Mouse (Mus musculus): ENCODE results near the gene Dhx35. TPM values are rescaled to one million over a fixed set of nuclear protein-coding genes. Genes with fewer than 3 reads are reported as not detected.
A peak's percentile ranks its signal among the peaks of the same experiment; 100 is the strongest.

The Dhx35 gene
- polyA plus RNA-seq, 1 experiment from 2014 or later, result 19.2 TPM

DNA sequence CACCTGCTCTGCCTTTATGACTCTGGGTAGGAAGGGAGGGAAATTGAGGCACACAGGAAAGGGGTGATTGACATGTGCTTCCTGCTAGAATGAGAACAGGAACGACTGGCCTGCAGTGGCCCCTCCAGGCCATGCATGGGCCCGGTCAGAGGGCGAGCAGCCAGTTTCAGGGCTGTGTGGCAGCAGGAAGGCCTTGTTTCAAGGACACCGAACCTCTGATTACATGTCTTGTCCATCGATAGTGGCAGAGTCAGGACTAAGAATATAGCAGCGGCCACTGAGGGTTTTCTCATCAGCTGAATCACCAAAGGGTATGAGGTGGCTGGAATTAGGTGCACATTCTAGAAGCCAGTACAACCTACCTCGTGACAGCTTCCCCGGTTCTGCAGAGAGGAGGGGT lies 19.7 kb upstream of the Dhx35 start:
- H3K4me1 ChIP-seq, result peaks cover 45% of the 10 kb centered on the region
- DNase-seq (ENCODE audit: extremely low spot score, low spot score), result no peak
- 85% methylated on average over 8 of the region's 8 CpGs for WGBS
- H3K27ac ChIP-seq, result no peak overlapping the region
- H3K4me3 ChIP-seq, result no peak overlapping the region
- no peaks in the 10 kb centered on the region for H3K27me3 ChIP-seq (ENCODE audit: poor library complexity, severe bottlenecking)
- H3K9me3 ChIP-seq, result no peaks in the 10 kb centered on the region
- peaks cover 91% of the 10 kb centered on the region for H3K36me3 ChIP-seq (replicated peaks)

DNA sequence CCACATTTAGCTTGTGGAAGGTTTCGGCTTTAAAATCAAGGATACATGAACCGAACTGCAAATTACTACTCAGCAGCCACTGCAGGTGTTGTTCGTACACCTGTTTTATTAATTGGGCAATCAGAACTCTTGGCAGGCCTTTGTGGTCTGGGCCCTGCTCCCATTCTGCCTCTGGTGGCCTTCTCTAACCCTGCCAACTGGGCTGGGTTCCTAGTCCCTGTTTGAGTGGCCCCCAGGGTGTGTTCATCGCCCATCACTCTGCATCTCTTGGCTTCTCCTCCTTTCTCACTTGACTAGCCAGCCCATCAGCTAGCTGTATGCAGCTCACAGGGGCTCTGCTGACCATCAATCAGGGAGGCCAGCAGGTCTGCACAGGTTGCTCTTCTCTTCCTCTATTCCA lies 17.9 kb upstream of the Dhx35 start:
- 96% methylated on average over 4 of the region's 4 CpGs for WGBS
- H3K4me3 ChIP-seq, result no peak overlapping the region
- H3K27me3 ChIP-seq (ENCODE audit: poor library complexity, severe bottlenecking), result no peaks in the 10 kb centered on the region
- H3K36me3 ChIP-seq (replicated peaks), result peaks cover 97% of the 10 kb centered on the region
- no peak for DNase-seq (ENCODE audit: extremely low spot score, low spot score)
- peaks cover 26% of the 10 kb centered on the region for H3K4me1 ChIP-seq
- H3K27ac ChIP-seq, result no peak overlapping the region
- no peaks in the 10 kb centered on the region for H3K9me3 ChIP-seq

DNA sequence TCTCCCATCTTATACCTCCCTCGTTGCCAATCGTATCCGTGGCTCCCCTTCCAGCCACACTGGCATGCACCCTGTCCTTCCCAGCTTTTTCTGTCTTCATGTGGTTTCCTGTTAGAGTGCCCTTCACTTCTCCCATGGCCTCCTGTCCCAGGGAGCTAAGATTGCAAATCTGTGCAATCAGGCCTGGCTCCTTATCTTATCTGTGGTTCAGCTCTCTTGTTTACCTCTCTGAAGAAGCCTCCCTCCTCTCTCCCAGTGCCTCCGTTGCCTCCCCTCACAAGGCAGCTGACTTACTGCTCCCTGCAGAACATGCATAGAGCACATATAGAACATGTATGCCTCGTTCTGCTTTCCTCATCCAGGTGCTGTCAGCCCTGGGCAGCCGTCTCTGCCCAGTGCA lies 17.1 kb upstream of the Dhx35 start:
- H3K4me3 ChIP-seq, result no peak overlapping the region
- DNase-seq (ENCODE audit: extremely low spot score, low spot score), result no peak
- H3K27ac ChIP-seq, result no peak overlapping the region
- H3K9me3 ChIP-seq, result no peaks in the 10 kb centered on the region
- peaks cover 19% of the 10 kb centered on the region for H3K4me1 ChIP-seq
- WGBS, result 83% methylated on average over 6 of the region's 6 CpGs
- peaks cover 97% of the 10 kb centered on the region for H3K36me3 ChIP-seq (replicated peaks)
- no peaks in the 10 kb centered on the region for H3K27me3 ChIP-seq (ENCODE audit: poor library complexity, severe bottlenecking)

DNA sequence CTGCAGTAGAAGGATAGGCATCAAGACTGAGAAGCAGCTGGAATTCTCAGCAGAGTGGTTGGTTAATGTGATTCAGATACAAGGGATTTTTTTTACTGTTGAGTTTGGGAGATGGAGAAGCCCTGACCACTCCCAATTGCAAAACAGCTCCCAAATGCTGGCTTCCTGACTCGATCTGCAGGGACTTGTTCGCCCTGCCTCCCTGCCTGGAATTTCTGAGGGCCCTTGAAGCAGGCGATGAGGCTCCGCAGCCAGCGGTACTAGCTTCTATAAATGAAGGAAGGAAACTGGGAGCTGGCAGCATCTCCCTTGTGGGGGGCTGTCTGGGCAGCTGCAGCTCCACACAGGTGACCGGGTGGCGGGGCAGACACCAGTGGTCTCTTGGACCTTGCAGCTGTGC lies 16.3 kb upstream of the Dhx35 start:
- no peak overlapping the region for H3K4me3 ChIP-seq
- H3K9me3 ChIP-seq, result no peaks in the 10 kb centered on the region
- no peaks in the 10 kb centered on the region for H3K27me3 ChIP-seq (ENCODE audit: poor library complexity, severe bottlenecking)
- no peak overlapping the region for H3K27ac ChIP-seq
- 89% methylated on average over 7 of the region's 7 CpGs for WGBS
- no peak for DNase-seq (ENCODE audit: extremely low spot score, low spot score)
- H3K36me3 ChIP-seq (replicated peaks), result peaks cover 97% of the 10 kb centered on the region
- peaks cover 12% of the 10 kb centered on the region; the same call in 1 of the 2 replicates for H3K4me1 ChIP-seq

DNA sequence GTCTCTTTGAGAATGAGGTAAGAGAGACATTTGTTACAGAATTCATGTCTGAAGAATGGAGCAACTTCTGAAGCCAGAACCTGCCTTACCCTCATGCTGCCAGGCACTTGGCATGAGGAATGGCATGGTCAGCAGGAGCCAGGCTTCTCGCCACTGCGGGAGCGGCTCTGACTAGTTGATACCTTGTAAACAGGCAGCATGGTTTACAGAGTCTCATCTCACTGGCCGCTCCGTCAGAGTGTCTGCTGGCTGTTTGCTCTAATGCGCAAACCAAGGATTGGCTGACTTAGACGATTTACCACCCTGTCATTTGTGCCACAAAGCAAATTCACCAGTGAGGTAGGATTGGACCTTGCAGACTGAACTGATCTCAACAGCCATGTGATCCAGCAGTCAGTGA lies 13.5 kb upstream of the Dhx35 start:
- Histone ChIP-seq H3K27ac (no peak overlapping the region), H3K9me3 (no peaks in the 10 kb centered on the region), H3K4me1 (peaks cover 7% of the 10 kb centered on the region; the same call in 1 of the 2 replicates), H3K4me3 (no peak overlapping the region), H3K36me3 (replicated peaks) (peaks cover 99% of the 10 kb centered on the region), H3K27me3 (ENCODE audit: poor library complexity, severe bottlenecking) (no peaks in the 10 kb centered on the region)
- DNase-seq (ENCODE audit: extremely low spot score, low spot score), result no peak
- 96% methylated on average over 7 of the region's 7 CpGs for WGBS

DNA sequence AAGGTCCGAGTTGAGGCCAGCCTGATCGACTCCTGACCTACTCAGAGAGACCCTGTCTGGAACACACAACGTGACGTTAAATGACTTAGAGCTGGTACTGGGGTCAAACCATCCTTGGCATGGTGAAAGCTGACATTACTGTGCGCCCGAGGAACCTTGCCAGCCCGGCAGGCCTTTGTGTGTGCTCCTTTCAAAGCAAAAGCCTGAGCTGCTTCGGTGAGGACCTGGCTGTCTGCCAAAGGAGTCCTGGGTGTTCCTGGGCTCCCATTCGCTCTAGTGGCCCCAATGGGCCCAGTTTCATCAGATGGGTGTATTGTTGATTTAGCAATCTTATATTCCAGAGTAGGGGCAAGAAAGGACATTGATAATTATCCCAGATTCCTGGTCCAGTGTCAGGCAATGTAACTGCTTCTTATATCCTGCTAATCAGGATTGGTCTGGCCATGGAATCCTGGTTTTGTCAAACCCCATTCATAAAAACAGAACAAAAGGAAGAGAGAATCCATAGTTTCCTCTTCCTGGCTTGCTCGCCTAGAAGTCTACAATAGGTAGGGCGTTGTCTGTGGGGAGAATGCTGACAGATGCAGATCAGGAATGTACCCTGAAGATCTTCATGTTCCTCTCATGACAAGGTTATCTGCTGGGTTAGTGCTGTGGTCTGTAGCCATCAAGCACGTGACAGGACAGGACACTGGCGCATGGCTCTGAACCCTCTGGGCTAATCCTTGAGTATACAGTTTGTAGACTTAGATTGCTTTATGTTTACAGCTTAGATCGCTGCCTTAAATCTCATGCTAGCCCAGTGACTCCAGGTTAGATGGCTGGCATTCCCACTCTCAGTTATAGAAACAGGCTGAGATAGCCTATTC lies 7.4 kb upstream of the Dhx35 start:
- peaks cover 55% of the 10 kb centered on the region for H3K36me3 ChIP-seq (replicated peaks)

DNA sequence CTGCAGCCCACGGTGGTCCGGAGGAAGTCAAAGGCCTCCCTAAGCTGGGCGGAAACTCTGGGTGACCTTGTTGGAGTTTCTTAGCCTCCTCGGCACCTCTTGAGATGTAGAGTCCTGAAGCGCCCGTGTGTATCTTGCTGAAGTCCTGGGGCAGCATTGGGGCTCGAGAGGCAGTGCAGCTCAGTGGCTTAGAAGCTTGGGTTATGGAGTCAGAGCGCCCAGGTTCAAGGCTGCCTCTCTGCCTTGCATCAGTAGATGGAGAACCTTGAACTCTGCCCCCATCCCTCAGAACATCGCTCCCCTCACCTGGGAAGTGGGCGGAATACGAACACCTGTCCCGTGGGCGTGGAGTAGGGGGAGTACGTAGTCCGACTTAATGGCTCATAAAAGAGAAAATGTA lies 436 bp downstream of the Dhx35 start:
- H3K27ac ChIP-seq, result peak overlapping the region; percentile 91
- 14% methylated on average over 15 of the region's 15 CpGs for WGBS
- H3K36me3 ChIP-seq (replicated peaks), result peaks cover 9% of the 10 kb centered on the region
- peaks cover 26% of the 10 kb centered on the region for H3K4me1 ChIP-seq
- no peak for DNase-seq (ENCODE audit: extremely low spot score, low spot score)
- H3K27me3 ChIP-seq (ENCODE audit: poor library complexity, severe bottlenecking), result no peaks in the 10 kb centered on the region
- H3K4me3 ChIP-seq, result peak overlapping the region; percentile 87
- peaks cover 6% of the 10 kb centered on the region; the same call in 1 of the 2 replicates for H3K9me3 ChIP-seq

More for the DNA sequence above, 7.4 kb upstream of the Dhx35 start:
- Histone ChIP-seq H3K27ac (no peak overlapping the region), H3K9me3 (no peaks in the 10 kb centered on the region), H3K4me1 (peaks cover 8% of the 10 kb centered on the region), H3K4me3 (no peak overlapping the region), H3K27me3 (ENCODE audit: poor library complexity, severe bottlenecking) (no peaks in the 10 kb centered on the region)
- WGBS, result 95% methylated on average over 14 of the region's 14 CpGs
- DNase-seq (ENCODE audit: extremely low spot score, low spot score), result no peak

DNA sequence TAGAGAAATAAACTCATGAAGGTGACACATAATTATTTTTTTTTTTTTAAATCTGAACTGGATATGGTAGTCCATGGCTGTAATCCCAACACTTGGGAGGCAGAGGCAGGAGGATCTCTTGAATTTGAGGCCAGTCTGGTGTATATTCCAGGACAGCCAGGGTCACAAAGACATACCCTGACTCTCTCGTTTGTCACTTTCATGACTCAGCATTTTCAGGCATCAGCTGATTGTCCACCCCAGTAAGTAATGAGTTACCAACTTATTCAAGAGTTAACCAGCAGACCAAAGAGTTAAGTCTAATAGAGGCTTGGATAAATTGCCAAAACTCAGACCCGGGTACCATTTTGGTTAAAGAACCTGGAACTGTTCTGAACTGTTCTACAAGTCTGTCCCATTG lies 1.3 kb downstream of the Dhx35 start:
- peak overlapping the region; percentile 87; the same call in 1 of the 2 replicates for H3K4me3 ChIP-seq
- peaks cover 26% of the 10 kb centered on the region for H3K4me1 ChIP-seq
- peaks cover 17% of the 10 kb centered on the region for H3K36me3 ChIP-seq (replicated peaks)
- H3K27me3 ChIP-seq (ENCODE audit: poor library complexity, severe bottlenecking), result no peaks in the 10 kb centered on the region
- H3K27ac ChIP-seq, result no peak overlapping the region
- H3K9me3 ChIP-seq, result peaks cover 6% of the 10 kb centered on the region; the same call in 1 of the 2 replicates
- WGBS, result 92% methylated on average over 2 of the region's 2 CpGs
- no peak for DNase-seq (ENCODE audit: extremely low spot score, low spot score)

DNA sequence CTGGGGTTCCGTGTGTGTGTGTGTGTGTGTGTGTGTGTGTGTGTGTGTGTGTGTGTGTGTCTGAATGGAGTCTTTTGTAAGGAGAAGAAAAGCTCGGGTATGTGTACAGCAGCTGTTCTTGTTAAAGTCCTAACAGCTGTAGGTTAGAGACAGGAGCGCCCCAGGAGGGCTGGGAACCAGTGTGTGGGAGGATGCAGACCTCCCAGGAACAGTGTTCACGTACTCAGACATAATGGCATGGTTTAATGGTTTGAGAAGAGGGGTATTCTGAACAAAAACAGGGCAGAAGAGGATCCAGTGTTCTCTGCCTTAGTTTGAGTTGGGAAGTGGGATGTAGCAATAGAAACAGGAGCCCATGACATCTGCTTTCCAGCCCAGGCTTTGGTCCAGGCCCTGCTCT lies 4.7 kb downstream of the Dhx35 start:
- H3K4me1 ChIP-seq, result peaks cover 15% of the 10 kb centered on the region
- DNase-seq (ENCODE audit: extremely low spot score, low spot score), result no peak
- H3K36me3 ChIP-seq (replicated peaks), result peaks cover 47% of the 10 kb centered on the region
- H3K4me3 ChIP-seq, result no peak overlapping the region
- peak overlapping the region; percentile 30; the same call in 1 of the 2 replicates for H3K27ac ChIP-seq
- H3K9me3 ChIP-seq, result peaks cover 6% of the 10 kb centered on the region; the same call in 1 of the 2 replicates
- H3K27me3 ChIP-seq (ENCODE audit: poor library complexity, severe bottlenecking), result no peaks in the 10 kb centered on the region
- 79% methylated on average over 4 of the region's 4 CpGs for WGBS

DNA sequence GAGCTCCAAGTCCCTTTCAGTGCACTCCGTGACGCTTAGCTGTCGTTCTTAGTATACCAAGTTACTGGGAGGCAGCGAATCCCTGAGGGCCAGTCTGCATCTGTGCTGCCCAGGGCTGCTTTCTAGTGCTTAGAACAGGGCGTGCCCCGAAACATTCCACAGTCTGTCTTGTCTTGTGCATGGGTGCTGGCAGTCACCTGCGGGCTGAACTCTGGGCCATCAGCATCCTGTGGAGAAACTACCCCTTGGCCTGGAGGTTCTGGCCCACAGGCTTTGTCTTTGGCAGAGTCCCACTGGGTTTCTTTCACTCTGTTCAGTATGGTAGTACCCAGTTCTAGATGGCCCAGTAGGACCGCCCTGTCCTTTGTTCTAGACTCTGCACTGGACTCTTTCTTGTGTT lies 6.2 kb downstream of the Dhx35 start:
- H3K36me3 ChIP-seq (replicated peaks), result peaks cover 57% of the 10 kb centered on the region
- H3K27ac ChIP-seq, result no peak overlapping the region

DNA sequence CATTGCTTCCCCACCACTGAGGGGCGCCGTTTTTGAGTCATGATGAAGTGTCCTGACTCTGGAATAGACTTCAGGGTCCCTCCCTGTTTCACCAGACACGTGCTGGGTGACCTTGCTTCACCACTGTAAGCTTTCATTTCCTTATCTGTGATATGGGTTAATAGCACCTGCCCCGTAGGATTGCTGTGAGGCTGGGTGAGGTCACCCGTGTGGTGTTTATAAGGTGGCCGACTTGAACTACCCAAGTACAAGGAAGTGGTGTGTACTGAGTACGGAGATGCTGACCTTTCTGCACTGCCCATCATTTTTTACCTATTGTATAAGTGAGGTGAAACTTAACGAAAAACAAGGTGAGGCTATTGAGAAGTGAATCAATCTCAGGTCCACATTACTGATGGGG lies 9.0 kb downstream of the Dhx35 start:
- Histone ChIP-seq H3K27ac (no peak overlapping the region), H3K36me3 (replicated peaks) (peaks cover 75% of the 10 kb centered on the region), H3K27me3 (ENCODE audit: poor library complexity, severe bottlenecking) (no peaks in the 10 kb centered on the region), H3K4me3 (no peak overlapping the region), H3K4me1 (peaks cover 7% of the 10 kb centered on the region), H3K9me3 (peaks cover 6% of the 10 kb centered on the region; the same call in 1 of the 2 replicates)
- WGBS, result 90% methylated on average over 8 of the region's 8 CpGs
- no peak for DNase-seq (ENCODE audit: extremely low spot score, low spot score)

More for the DNA sequence above, 6.2 kb downstream of the Dhx35 start:
- peaks cover 6% of the 10 kb centered on the region; the same call in 1 of the 2 replicates for H3K9me3 ChIP-seq
- no peak for DNase-seq (ENCODE audit: extremely low spot score, low spot score)
- no peak overlapping the region for H3K4me3 ChIP-seq
- peaks cover 7% of the 10 kb centered on the region for H3K4me1 ChIP-seq
- 95% methylated on average over 8 of the region's 8 CpGs for WGBS
- H3K27me3 ChIP-seq (ENCODE audit: poor library complexity, severe bottlenecking), result no peaks in the 10 kb centered on the region

DNA sequence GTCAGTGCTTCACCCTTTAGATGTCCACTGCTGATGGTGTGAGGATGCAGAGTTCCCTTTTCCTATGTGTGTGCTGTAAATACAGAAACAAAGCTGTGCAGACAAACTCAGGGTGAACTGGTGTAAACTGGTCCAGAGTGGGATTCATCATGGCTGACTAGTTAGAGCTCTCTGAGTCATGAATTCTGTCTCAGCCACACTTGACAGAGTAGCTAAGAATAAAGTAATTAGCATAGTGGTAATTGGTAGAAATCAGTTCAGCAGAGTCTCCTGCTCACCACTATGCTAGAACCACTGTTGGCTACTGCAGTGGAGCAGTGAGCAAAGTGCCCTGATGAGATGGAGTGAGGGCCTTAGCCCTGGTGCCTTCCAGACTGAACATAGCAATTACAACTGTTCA lies 21.1 kb downstream of the Dhx35 start:
- H3K27me3 ChIP-seq (ENCODE audit: poor library complexity, severe bottlenecking), result no peaks in the 10 kb centered on the region
- no peak for DNase-seq (ENCODE audit: extremely low spot score, low spot score)
- no peaks in the 10 kb centered on the region for H3K4me1 ChIP-seq
- no peaks in the 10 kb centered on the region for H3K9me3 ChIP-seq
- peaks cover 66% of the 10 kb centered on the region for H3K36me3 ChIP-seq (replicated peaks)
- no peak overlapping the region for H3K27ac ChIP-seq
- H3K4me3 ChIP-seq, result no peak overlapping the region

DNA sequence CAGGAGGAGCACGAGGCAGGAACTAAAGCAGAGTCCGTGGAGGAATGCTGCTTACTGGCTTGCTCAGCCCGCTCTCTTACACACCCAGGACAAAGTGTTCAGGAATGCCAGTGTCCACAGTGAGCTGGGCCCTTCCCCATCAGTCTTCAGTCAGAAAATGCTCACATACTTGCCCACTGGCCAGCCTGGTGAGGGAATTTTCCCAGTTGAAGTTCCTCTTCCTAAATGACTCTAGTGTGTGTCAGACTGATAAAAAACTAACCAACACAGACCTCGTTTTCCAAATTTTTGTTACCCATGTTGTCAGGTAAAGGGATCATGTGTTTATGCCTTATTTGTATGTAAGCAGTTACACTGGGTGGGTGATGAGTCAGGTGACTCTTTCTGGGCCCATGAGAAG lies 21.6 kb downstream of the Dhx35 start:
- Histone ChIP-seq H3K27ac (no peak overlapping the region), H3K36me3 (replicated peaks) (peaks cover 71% of the 10 kb centered on the region), H3K9me3 (no peaks in the 10 kb centered on the region), H3K4me1 (no peaks in the 10 kb centered on the region), H3K27me3 (ENCODE audit: poor library complexity, severe bottlenecking) (no peaks in the 10 kb centered on the region), H3K4me3 (no peak overlapping the region)
- DNase-seq (ENCODE audit: extremely low spot score, low spot score), result no peak
- WGBS, result 90% methylated on average over 4 of the region's 4 CpGs
